Mouse (Mus musculus): ENCODE measurements around the gene Smlr1. TPM values are rescaled to one million over a fixed set of nuclear protein-coding genes. Genes with fewer than 3 reads are reported as not detected.

Gene Smlr1
- total RNA-seq, 2 experiments from 2014 or later, result not detected

DNA sequence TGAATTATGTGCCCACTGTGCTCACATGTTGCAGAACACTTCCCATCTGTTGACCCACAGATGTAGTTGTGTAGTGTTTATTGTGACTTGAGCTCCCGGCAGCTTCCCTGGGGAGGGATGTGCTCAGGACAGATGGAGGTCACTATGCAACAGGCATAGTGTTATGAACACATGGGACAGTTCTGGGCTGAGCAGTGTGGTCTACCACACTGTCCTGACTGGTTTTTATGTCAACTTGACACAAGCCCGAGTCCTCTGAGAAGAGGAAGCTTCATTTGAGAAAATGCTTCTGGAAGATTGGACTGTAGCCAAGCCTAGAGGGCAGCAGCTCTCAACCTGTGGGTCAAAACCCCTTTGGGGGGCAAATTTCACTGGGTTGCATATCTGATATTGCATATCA is 3.0 kb downstream of the Smlr1 start:
- Histone ChIP-seq H3K27ac (no peak overlapping the region), H3K4me3 (no peak overlapping the region)
- no peak for DNase-seq
- intact Hi-C loops (cut with DNase I), result no loop called here
- TF ChIP-seq CTCF (IDR thresholded peaks at IDR 0.05), result no peak

DNA sequence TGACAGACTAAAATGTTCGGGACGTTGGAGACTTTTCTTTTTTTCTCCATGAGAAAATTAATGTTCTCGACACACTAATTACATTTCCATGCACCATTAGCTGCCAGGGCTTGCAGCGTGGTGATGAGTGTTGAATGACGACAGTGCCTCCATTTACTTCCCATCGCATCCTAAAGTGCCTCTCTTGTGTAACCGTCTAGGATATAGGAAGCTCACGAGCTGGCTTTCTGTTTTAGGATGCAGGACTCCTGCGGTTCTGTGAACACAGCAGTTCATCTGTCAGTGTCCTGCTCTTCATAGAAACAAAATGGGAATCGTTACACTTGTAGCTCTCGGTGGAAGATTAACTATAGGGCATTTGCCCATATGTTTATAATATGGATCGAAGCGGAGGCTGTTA is 4.7 kb downstream of the Smlr1 start:
- Histone ChIP-seq H3K4me3 (no peak overlapping the region), H3K27ac (no peak overlapping the region)
- intact Hi-C loops (cut with DNase I), result no loop called here
- TF ChIP-seq CTCF (IDR thresholded peaks at IDR 0.05), result no peak
- DNase-seq, result no peak

DNA sequence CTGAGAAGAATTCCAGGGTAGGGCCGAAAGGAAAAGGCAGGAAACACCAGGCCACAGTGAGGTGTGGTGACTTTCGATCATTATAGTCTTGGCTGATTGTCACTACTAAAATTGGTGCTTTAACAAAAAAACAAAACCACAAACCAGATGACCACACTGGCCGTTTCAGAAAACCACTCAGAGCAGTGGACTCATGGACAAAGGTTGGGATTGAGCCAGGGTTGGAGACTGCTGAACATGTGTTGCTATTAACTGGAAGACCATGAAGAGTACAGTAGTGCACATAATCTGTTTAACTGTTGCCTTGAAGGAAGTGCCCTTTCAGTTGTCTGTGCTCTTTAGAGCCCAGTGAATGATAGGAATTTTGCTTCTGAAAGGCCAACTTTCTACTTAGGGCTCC is 8.9 kb downstream of the Smlr1 start:
- intact Hi-C loops (cut with DNase I), result no loop called here
- Histone ChIP-seq H3K4me3 (no peak overlapping the region), H3K27ac (peak overlapping the region; percentile 61)
- no peak for TF ChIP-seq CTCF (IDR thresholded peaks at IDR 0.05)
- peak; percentile 40 for DNase-seq

DNA sequence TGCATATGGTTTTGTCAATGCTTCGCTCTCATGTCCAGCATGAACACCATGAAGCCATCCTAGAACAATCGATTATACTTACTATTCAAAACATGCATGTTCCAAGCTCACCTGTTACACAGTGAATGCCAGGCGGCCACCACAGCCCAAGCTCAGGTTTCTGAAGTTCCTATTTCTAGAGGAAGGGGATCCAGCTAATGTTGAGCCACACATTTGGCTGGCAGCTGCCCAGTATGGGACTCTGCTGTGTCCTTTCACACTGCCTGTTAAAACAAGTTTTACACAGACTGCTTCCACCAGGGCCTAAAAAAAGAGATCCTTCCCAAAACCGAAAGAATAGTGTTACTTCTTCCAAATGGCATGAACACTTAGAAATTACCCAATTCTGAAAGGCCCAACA is 9.4 kb downstream of the Smlr1 start:
- H3K4me3 ChIP-seq, result no peak overlapping the region
- intact Hi-C loops (cut with DNase I), result no loop called here
- no peak for TF ChIP-seq CTCF (IDR thresholded peaks at IDR 0.05)
- H3K27ac ChIP-seq, result peak overlapping the region; percentile 61
- peak; percentile 28 for DNase-seq

DNA sequence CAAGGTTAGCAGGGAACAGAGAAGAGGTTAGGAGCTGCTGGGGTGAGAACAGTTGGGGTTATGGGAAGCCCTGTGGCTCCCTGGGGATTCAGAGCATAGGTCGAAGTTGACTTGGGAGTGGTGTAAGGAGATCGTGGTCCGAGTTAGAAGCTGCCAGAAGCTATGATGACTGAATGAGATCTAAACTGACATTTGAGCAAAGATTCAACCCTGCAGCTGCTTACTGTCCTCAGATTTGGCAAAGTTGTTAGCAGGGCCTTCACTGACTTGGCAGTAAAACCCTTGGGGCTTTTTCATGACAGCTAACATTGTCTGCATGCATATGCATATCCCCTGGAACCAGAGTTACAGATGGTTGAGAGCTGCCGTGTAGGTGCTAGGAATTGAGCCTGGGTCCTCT is 9.9 kb downstream of the Smlr1 start:
- peak overlapping the region; percentile 61 for H3K27ac ChIP-seq
- TF ChIP-seq CTCF (IDR thresholded peaks at IDR 0.05), result no peak
- H3K4me3 ChIP-seq, result no peak overlapping the region
- no peak for DNase-seq
- intact Hi-C loops (cut with DNase I), result no loop called here

DNA sequence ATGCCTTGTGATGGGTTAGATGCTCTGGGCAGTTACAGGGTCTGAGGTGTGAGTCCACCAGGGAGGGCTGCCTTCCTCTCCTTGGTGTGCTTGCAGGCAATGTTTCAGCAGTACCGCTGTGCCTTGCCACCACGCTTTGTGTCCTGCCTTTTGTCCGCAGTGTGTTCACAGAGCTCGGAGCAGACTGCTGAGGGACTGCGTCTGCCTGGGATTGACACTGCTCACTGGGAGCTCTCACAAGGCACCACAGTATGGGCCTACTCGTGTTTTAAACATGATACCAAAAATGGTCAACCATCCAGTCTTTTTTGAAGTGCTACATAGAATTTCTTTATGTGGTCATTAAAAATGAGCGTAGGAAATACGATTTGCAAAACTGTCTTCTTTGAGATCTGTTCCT is 12.3 kb downstream of the Smlr1 start:
- DNase-seq, result no peak
- intact Hi-C loops (cut with DNase I), result no loop called here
- TF ChIP-seq CTCF (IDR thresholded peaks at IDR 0.05), result no peak
- Histone ChIP-seq H3K4me3 (no peak overlapping the region), H3K27ac (no peak overlapping the region)

DNA sequence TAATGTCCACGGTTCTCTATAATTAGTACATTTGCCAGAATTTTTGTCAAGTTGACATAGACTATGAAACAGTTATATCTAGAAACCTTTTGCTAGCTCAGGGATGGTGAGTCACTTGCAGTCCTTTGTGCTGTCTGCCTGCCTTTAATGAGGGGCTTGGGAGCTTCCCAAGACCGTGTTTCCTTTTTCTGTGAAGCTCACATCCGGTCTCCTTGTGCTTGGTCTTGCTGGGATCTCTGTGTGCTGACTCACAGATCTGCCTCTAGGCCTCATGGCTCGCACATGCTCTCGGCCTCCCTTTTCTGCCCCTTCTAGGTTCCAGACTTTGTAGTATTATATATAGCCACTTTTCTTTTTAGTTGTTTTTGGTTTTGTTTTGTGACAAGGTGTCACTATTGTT is 15.6 kb downstream of the Smlr1 start:
- DNase-seq, result no peak
- H3K27ac ChIP-seq, result no peak overlapping the region; the same call in 1 of the 2 replicates

DNA sequence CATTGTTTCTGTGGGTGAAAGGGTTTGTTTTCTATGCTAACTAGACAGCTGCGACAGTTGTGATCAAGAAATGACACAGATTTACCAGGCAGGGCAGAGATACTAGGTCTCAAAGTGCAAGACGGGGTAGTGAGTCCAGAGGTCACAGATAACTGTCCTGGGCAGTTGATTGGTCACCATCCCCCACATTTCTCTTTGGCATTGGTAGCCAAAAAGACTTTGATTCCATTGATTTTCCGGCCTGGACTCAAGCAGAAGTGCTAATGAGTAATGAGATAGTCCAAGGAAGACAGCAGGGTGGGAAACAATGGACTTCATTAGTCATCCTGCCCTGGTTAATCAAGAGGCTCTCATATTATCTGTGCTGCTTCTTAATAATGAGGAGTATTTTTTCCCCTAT is 16.1 kb downstream of the Smlr1 start:
- intact Hi-C loops (cut with DNase I), result no loop called here
- no peak for DNase-seq
- H3K4me3 ChIP-seq, result no peak overlapping the region
- H3K27ac ChIP-seq, result no peak overlapping the region
- TF ChIP-seq CTCF (IDR thresholded peaks at IDR 0.05), result no peak

More for the DNA sequence above, 15.6 kb downstream of the Smlr1 start:
- no peak for TF ChIP-seq CTCF (IDR thresholded peaks at IDR 0.05)
- H3K4me3 ChIP-seq, result no peak overlapping the region
- intact Hi-C loops (cut with DNase I), result no loop called here

DNA sequence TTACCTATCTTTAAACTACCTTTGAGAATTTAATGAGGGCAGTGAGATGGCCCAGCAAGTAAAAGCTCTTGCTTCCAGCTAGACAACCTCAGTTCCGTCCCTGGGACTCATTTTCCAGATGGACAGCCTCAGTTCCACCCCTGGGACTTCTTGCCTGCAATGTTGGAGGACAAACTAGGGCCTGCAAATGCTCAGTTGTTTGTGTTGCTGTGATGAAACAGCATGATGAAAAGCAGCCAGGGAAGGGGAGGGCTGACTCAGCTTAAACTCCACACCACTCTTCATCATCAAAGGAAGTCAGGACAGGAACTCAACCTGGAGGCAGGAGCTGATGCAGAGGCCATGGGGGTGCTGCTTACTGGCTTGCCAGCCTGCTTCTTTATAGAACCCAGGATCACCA is 22.2 kb downstream of the Smlr1 start:
- DNase-seq, result no peak
- intact Hi-C loops (cut with DNase I), result no loop called here
- H3K4me3 ChIP-seq, result no peak overlapping the region
- no peak for TF ChIP-seq CTCF (IDR thresholded peaks at IDR 0.05)
- H3K27ac ChIP-seq, result no peak overlapping the region

DNA sequence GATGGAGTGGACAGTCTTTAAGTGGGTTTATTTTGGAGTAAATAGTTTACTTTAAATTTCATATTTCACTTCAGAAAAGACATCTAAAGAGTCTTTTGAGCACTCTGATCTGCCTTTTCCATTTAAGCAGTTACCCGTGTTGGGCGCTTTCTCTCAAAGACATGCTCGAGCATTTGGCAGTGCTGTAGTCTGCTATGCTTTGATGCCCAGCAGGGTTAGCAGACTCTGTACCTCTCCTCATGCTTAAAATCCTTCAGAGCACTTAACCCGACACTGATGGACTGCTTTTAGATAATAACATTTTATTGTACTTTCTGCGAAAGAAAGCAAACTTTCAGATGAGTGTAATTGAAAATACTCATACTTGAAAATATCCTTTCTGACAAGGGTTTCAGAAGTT is 32.8 kb downstream of the Smlr1 start:
- intact Hi-C loops (cut with DNase I), result no loop called here
- H3K27ac ChIP-seq, result no peak overlapping the region
- TF ChIP-seq CTCF (IDR thresholded peaks at IDR 0.05), result no peak
- no peak for DNase-seq
- no peak overlapping the region for H3K4me3 ChIP-seq

DNA sequence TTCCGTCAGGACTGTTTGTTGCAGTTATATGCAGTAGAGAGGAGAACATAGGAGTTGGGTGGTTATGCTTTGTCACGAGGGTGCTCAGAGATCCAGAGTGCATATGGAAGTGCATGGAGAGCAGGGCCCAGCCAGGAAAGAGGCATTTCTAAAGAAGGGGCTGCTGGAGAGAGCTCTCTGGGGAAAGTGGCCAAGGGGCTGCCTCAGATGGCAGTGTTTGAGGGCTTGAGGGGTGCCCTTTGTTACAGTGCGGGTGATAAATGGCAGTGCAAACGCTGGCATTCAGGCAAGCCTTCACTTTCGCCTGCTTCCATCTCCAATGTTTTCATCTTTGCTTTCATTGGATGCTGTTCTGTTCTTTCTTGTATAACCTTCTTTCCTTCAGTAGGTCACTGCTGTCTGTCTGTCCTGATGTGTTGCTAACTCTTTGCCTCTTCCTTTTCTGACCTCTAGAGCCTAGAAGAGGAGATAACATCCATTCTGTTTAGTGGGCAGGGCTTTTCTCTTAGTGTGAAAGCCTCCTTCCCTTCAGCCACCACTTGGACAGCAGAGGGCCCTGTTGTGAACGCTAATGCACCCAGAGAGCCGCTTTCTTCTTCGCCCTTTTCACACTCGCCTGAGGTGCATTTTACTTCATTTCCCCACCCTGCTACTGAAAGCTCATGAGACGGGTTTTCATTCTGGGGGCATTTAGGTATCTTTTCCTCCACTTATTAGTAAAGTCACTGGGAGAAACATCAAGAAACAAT is 36.6 kb downstream of the Smlr1 start:
- H3K4me3 ChIP-seq, result no peak overlapping the region
- DNase-seq, result no peak
- peak; percentile 31 for TF ChIP-seq CTCF (IDR thresholded peaks at IDR 0.05)
- no peak overlapping the region for H3K27ac ChIP-seq
- intact Hi-C loops (cut with DNase I), result no loop called here

DNA sequence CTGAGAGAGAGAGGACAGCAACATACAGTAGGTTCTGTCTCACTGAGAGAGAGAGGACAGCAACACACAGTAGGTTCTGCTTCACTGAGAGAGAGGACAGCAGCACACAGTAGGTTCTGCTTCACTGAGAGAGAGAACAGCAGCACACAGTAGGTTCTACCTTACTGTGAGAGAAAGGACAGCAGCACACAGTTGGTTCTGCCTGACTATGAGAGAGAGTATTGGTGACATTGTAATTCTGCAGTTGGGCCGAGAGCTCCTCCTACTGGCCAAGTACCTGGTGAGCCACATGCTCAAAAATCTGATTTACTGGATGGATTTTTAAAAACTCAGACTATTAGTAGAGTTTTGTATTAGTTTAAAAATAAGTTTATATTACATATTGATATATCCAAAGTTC is 47.6 kb downstream of the Smlr1 start:
- Histone ChIP-seq H3K4me3 (no peak overlapping the region), H3K27ac (no peak overlapping the region)
- intact Hi-C loops (cut with DNase I), result loop anchor here (1.0 kb wide), 1 partner anchor 220 kb away; no protein-coding TSS in a partner anchor
- peak; percentile 92 for TF ChIP-seq CTCF (IDR thresholded peaks at IDR 0.05)
- peak; percentile 72 for DNase-seq

DNA sequence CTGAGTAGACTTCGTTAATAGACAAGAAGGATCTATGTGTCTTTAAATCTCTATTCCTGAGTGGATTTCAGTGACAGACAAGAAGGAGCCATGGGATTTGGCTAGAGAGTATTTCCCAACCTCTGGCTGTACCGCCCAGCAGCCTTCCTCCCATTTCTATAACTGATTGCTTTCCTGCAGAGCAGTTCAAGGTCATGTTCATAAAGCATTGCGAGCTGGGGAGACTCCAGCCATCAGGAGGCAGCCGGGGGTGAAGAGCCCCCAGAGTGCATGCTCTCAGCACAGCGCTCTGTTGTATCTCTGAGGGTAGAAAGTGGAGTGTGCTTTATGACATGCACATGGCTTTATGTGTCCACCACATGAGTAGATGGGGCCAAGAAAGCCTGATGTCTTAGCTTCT is 53.3 kb downstream of the Smlr1 start:
- no peak for DNase-seq
- no peak overlapping the region for H3K27ac ChIP-seq
- no peak for TF ChIP-seq CTCF (IDR thresholded peaks at IDR 0.05)
- no peak overlapping the region for H3K4me3 ChIP-seq
- intact Hi-C loops (cut with DNase I), result no loop called here

DNA sequence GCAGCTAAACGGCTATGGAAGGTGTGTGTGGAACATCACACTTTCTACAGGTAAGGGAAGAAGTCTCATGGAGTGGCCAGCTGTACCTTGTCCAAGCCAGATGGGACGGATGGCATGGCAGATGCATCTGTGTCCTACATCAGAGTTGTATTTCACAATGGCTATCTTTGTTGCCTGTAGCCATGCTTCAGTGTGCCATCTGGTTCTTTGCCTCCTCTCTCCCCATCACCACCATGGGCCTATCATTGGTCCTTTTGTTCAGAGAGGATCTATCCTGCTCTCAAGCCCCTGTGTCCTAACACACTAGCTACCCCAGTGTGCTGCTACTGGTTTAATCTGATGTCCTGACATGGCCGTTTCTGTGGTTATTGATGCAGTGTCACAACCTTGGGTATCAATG is 56.4 kb downstream of the Smlr1 start:
- intact Hi-C loops (cut with DNase I), result no loop called here
- H3K4me3 ChIP-seq, result no peak overlapping the region
- DNase-seq, result no peak
- no peak overlapping the region for H3K27ac ChIP-seq
- no peak for TF ChIP-seq CTCF (IDR thresholded peaks at IDR 0.05)

Other genes with a start within 250 kb of the Smlr1 start
- gene Akap7, start 228.4 kb downstream of the Smlr1 start, total RNA-seq (2021), result 10 to 100 TPM; 18.3 to 25.6 TPM
- 10 to 100 TPM; 25.3 to 31.4 TPM for gene Epb41l2, start 176.5 kb downstream of the Smlr1 start, total RNA-seq (2021)

Measured in gastrocnemius, adult 2 months (tissue).